Mouse (Mus musculus): ENCODE data around the gene Tecpr2.

Tecpr2 gene

DNA sequence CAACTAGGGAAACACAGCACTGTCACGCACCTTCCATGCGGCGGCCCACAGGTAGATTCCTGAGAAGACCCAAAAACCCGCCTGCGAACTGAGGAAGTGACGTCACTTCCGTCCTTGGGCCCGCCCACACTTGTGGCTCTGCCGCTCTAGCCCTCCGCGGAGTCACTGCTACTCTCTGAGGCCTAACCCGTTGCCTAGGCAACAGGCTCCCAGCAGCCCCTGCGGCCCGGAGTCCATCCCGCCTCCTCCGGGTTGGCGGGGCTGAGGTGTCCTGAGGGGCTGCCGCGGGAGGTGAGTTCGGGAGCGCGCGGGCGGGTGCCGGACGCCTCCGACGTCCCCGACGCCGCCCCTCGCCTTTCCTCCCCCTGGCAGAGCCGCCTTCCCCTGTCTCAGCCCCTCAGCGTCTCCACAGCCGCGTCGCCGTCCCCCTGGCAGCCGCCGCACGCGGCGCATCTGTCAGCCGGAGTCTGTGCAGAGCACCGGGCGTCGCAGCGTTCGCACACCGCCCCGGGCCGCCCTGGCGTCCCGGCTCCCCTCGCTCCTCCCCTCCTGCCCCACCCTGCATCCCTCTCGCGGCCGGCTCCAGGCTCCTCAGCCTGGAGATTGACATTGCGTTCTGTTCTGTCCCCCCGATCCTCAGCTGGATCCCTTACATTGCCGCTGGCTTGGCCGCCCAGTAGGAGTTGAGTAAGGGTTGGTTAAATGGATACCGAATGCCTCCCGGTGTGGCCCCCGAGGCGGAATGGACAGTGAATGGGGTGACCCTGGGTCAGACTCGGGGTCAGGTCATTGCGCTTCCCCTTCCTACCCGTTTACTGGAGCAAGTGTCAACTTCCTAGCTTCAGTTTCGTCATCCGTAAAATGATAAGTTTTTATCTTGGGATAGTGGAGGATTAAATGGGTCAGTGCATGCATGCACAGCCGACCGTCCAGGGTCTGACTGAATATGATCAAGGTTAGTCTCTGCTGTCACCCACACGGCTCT, at the start of gene Tecpr2, which contains the start of gene Cinp:
Tecpr2 (plus strand) TSS at position 229 of the 985 bp plus-strand sequence.
Cinp (minus strand) TSS at position 110 of the 985 bp plus-strand sequence.
- peak; percentile 98 for DNase-seq

DNA sequence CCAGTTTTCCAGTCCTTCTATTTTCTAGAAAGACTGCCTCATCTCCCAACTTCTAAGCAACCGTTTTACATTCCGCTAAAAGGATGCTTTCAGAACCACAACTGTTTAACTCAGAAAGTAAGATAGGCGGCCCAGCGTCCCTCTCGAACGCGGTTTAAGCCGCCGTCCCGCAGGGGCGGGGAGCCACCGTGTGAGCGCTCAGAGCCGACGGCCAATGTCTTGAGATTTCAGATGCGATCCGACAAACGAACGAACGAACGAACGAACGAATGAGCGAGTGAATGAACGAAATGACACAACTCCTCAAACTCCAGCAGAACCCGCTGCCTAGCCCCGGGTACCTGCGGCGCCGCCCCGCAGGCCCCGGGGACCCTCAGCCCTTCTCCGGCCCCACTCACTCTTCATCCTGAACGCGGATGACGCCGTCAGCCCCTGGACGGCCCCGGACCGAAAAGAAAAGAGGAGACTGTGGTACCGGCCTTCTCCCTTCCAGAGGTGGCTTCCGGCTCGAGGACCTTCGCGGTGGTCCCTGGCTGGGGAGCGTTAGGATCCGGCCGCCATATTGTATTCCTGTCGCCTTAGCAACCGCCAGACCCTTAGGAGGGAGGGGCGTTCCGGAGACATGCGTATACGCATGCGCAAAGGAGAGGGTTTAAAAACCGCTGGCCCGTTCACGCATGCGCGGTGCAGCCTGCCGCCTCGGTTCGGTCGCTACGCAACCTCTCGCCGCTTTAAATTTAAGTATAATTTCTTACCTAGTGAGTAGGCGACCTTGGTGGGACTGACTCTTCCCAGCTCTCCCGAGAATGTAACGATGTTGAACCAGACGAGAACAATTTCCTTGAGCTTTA, 48.5 kb upstream of the Tecpr2 start, which contains the start of gene Mok:
Mok (minus strand) TSS at position 592 of the 851 bp plus-strand sequence.
- peak; percentile 96 for DNase-seq

DNA sequence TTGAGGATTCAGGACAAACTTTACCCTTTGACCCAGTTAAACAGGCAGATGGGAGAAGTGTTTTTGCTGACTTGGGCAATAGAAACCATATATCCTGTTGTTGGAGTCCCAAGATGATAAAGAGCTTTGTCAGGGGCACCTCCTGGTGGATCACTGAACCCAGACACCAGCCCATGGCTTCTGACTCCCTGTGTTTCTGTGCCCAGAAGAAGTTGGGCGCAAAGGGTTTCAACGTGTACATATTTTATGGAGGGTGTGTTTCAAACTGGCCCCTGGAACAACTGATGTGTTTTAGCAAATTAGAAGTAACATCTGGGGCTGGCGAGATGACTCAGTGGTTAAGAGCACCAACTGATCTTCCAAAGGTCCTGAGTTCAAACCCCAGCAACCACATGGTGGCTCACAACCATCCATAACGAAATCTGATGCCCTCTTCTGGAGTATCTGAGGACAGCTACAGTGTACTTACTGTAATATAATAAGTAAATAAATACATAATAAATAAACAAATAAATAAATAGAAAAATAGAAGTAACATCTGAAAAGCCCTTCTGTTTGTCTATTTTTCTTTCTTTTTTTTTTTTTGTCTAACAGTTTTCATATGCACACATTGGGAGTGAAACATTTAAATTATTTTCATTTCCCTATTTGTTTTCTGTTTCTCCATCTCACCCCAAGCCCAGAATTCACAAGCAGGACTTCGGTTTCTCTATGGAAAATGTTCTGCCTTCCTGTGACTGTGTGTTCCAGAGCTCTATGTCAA, 47.2 kb upstream of the Tecpr2 start:
- DNase-seq, result no peak

DNA sequence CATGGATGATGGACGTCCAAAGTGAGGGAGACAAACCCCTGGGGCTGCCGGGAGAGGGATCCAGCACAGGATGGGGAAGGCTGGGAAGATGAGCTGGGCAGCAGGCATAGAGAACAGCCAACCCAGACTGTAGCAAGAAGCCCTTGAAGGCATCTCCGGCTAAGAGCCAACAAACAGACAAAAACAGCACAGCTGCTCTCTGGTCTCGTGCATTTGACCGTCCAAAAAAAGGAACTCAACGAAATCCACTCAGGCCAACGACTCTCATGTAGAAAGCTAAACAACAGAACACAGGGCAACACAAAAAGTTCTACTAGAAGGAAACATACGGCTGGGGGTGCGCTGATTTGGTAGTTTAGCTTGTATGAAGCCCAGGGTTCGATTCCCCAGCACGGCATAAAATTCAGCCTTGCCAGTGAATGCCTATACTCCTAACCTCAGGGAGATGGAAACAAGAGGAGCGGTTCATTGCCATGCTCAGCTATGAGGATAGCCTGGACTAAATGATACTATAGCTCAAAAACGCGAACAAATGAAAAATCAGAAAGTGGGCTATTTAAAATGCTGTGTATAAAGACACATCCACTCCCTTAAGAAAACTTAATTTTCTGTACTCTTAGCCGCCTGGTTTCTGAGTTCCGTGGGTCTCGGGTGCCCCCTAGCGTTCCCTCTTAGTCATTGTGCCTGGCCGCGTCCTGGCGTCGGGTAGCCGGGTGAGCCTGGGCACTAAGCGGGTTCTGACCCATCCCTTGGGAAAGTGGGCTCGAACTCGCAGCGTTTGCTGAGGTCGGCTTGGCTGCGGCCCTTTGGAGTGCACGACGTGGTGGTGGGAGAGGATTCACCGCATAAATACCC, 45.6 kb upstream of the Tecpr2 start:
- peak; percentile 90 for DNase-seq

DNA sequence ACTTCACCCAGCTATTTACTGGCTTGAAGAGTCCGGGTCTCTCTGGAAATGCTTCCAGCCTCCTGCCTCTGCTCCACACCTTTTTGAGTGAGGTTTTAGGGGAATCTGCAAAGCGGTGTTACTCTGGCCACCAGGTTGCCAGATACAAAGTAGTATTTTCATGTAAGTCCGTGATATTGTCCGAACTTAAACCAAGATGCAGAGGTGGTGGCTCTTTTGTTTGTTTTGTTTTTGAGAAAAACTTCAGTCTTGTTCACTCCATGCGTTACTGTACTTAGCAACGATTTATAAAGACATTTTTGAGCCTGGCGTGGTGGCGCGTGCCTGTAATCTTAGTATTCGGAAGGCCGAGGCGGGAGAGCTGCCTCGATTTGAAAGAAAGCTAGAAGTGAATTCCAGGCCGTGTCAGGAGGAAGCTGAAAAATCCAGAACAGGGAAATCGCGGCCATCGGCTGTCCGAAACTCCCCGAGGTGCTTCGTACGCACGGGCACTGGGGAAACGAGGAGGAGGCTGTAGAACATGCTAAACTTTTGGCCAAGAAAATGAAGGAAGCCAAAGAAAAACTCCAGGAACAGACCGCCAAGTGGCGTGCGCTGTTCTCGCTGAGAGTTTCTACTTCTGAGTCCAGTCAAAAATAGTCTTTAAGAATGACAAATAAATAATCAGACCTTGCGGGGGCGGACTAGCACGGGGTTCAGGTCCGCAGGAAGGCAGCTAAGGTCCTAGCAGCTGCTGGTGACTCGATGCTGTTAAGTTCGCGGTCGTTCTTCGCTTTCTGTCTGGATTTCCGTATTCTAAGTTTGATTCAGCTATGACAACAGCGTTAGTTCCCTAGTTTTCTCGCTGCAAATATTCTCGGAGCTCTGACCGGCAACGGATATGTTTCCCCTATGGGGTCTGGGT, 44.6 kb upstream of the Tecpr2 start:
- DNase-seq, result peak; percentile 43

DNA sequence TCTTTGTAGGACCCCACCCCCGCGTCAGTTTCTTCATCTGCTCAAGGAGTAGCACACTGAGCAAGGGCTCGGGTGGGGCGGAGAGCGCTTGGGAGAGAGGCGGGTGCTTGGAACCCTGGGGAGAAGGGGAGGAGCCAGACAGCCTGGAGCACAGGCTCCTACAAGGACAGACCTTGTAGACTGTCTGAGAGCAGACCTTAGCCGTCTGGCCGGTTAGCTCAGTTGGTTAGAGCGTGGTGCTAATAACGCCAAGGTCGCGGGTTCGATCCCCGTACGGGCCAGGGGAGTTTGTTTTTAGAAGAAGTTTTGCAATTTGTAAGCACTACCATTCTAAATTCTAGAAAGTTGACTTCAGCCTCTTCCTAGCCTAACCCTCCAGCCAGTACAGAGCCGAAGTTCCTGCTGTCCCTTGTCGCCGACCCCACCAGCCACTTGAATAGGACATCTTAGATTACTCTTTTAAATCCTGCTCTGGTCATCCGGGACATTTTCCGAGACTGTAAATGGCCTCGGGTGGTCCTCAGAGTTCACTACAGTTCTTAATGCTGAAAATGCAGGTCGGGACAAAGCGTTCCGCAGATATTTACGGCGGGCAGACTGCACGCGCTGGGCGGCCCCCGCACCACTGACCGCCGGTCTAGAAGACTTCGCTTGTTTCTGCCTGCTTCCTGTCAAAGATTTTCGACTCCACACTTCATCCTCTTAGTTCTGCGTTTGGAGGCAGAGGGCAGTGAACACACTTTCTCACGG, 43.8 kb upstream of the Tecpr2 start:
- peak; percentile 95 for DNase-seq

DNA sequence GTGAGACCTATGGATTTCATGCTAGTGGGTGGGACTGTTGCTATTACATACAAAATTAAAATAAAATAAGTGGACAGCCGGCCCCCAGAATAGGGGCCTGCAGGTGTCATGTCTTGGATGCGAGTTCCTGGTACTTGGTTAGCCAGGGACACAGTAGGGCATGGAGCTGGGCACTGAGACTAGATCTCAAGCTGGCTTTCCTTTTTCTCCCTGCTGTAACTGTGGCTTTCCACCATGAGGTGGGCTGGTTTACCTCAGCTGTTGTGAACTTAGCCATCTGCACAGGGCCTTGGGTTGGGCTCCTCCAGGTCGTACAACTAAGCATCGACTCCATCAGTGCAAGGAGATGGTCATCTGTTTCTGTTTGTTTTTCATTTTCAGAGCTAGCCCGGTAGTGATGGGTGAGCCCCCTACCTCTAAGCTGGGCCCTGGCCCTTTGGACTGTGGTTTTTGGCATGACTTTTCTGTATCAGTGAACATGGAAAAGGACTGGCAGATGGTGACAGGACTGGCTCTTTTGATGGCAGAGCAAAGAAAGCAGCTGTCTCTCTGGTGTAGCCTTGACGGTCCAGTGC, 42.8 kb upstream of the Tecpr2 start:
- no peak for DNase-seq

DNA sequence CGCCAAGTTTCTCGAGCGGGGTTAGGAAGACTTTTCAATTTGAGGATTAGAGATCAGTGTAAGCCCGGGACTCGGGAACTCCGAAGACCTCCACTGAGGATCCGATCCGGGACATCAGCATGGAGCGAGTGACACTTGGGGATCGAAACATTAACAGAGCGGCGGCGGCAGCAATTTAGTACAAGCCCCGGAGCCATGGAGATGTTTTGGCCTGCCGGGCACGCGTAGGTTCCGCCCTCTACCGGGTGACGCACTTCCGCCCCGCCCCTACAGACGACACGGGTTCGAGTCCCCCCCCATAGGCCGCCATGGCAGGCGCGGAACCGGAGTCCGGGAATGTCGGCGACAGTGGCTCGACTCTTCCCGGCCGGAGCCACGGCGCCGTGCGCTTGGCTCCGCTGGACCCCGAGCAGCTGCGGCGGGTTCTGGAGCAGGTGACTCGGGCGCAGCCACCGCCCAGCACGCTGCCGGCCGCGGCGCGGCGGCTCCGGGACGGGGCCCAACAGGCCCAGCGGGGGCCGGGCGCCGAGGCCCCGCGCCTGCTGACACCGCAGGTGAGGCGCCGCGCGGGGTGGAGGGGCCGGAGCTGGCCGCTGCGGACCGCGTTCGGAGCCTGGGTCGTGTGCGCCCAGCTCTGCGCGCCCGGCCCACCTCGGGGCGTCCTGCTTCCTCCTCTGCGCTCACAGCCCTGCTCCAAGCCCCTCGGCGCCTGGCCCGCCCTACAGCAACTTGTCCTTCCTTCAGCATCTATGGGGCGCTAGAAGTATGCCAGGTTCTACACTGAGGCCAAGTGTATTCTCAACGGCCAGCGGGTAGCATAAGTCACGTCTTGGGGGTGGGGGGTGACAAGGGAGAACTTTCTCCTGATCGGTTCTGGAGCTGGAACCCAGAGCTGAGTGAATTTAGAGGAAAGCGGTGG, 38.8 kb upstream of the Tecpr2 start, which contains the start of gene Zfp839:
Zfp839 (plus strand) TSS at position 244 of the 919 bp plus-strand sequence.
- DNase-seq, result peak; percentile 91

DNA sequence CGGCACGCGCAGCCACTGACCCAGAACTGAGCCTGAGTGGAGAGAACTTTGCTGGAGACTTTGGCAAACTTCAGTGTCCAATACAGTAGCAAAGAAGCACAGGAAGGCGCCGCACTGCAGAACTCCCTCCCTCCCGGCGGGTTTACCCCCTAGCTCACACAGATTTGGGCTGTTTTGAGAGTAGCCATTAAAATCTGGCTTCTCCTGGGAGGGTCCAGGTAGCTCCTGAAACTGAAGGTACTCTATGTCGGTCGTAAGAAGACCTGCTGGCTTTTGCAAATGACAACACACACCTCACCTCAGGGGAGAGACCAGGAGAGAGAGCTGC, 38.2 kb upstream of the Tecpr2 start:
- DNase-seq, result peak; percentile 65

DNA sequence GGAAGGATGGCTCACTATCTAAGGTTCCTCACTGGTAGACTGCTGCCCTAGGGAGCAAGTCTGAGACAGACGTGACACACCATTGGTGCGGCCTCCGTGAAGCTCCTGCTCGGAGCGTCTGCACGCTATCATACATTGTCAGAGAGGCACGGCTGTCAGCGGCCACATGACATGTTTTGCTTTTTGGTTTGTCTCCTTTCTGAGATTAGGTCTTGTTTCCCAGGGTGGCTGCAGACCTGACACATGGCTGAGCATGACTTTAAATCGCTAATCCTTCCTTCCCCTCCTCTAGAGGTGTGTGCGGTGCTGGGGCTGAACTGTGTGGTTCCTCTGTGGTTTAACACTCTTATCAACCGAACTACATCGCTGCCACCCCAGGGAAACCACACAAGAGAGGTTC, 37.6 kb upstream of the Tecpr2 start:
- DNase-seq, result no peak

DNA sequence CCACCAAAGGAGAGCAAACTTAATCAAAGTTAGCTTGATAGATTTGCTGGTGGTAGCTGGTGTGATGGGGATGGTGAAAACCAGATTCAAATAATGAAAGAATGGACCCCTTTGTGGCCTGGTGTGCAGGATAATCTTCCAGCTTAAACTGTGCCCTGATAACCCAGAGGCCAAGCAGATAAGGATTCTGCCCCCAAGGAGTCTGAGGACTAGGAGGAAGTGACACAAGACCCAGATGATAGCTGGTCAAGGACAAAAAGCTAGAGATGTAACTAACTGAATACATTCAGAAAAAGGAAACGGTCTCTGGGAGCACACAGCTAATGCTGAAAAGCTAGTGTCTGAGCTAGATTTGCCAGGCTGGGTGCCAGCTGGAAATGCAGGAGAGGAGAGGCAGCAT, 37.1 kb upstream of the Tecpr2 start:
- DNase-seq, result no peak

DNA sequence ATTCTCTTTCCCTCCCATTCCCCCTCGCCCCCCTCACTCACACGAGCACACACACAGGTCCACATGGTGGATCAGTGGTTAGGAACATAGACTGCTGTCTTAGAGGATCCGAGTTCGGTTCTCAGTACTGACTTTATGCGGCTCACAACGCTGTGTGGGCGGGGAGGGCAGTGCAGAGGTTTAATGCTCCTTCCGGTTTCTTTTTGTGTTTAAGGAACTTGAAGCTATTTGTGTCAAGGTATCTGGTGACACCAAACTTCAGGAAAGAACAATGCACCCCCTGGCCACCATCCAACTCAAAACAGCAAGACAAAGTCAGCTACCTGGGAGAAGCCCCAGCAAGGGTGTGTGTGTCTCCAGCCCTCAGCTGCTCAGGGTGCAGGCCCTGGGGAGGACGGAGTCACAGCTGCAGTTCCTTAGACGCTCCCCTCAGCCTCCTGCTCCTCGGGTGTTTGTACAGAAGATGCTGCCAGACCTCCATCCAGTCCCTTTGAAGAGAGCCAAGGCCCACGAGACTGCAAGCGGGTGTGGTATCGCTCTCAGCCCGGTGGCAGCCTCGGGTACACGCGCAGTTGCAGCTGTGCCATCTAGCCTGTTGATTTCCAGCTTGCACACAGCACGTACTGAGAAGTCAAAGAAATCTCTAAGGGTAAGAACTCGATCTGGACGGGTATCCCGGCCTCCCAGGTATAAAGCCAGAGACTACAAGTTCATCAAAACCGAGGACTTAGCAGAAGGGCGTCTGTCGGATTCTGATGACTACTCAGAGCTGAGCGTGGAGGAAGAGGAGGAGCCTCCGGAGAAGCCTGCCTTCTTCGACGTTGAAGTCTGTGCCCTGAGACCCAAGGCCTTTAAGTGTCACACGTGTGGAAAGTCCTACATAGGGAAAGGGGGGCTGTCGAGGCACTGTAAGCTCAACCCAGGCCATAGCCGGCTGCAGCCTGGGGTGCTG, 34.0 kb upstream of the Tecpr2 start:
- no peak for DNase-seq

DNA sequence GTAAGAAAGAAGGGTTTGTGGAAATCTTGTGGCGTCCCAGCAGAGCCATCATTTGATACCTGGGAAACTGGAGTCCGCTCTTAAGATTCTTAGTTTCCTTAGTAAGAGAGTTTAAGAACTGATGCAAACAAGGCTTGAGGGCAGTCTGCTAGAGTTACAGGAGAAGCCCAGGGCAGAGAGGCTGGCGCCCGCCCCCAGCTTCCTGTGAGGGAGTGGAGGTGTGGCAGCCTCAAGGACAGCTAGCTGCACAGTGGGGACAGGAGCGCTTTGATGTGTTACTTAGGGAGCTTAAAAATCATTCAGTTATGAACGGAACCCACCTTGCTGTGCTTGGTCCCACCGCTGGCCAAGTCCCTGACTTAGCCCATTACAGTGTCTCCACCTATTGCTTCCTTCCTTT, 31.9 kb upstream of the Tecpr2 start:
- no peak for DNase-seq

DNA sequence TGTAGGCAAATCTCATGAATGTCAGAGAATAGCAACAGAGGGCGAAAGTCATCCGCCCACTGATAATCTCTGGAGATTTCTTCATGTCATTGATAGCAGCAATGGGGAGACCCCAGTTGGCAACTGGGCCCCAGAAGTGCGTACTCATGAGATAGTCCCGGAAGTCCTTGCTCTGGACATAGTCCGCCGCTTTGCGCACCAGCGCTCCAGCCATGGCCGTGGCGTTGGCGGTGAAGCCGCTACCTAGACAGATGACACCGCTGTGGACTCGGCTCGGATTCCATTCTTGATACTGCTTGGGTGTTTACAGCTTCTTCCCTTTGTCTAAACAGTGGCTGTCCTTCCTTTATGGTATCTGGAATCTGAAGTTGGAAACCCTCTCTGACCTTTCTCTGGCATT, 30.4 kb upstream of the Tecpr2 start:
- DNase-seq, result peak; percentile 29

DNA sequence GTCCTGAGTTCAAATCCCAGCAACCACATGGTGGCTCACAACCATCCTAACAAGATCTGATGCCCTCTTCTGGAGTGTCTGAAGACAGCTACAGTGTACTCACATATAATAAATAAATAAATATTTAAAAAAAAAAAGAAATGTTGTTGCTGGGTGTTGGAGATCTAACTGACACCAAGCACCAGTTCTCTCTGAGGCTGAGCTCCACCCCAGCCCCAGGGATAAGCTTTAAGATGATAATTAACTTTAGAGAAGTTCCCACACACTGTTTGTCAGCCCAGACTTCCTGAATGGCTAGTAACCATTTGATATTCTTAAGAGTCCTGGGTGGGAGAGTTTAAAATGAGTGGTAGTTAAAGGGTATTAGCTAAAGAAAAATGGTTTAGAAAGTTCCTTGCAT, 28.8 kb upstream of the Tecpr2 start:
- DNase-seq, result no peak

DNA sequence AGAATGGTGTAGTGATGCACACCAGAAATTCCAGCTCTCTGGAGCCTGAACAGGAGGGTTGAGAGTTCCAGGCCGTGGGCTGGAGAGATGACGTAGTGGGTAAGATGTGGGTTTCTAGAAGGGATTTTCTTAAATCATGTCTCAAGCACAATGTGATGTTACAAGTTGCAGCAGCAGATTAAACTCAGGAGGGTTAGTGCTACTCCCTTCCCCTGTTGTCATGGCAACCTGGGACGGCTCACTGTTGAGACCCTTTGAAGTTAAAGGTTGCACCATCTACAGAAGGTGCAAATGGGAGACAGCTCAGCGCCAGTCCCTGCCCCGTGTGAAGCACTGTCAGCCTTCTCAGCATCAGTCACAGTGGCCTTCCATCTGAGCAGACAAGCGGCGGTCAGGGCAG, 27.8 kb upstream of the Tecpr2 start:
- no peak for DNase-seq

DNA sequence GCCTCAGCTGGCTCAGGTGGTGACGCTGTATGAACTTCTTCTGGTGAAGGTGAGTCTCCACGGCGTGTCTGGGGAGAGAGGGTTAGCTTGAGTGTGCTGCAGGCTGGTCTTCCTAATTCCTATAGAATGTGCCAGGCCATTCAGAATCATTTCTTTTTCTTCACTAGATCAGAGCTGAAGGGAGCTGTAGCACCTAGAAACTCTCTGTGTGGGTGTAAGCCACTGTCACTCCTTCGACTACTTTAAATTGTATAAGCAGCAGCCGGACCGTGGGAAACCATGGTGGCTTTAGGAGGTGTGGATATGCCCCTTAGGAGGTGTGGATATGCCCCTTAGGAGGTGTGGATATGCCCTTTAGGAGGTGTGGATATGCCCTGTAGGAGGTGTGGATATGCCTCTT, 25.1 kb upstream of the Tecpr2 start:
- no peak for DNase-seq
